Mouse (Mus musculus) embryonic fibroblast, embryonic 13.5 days (primary cell): ENCODE results near the gene Ttc33.

Experiments used
- CTCF ChIP-seq: IDR thresholded peaks from 2 replicates; pipeline ENCODE4 v1.5.1; 2011; ENCODE audit warnings: mild to moderate bottlenecking, control low read depth, low read length, moderate library complexity, borderline replicate concordance; ENCODE audit not compliant: insufficient read depth
- POLR2A ChIP-seq: IDR thresholded peaks from 2 replicates; pipeline ENCODE4 v1.6.1; 2011; ENCODE audit warnings: low read depth, mild to moderate bottlenecking, control low read depth, low read length, moderate library complexity

DNA sequence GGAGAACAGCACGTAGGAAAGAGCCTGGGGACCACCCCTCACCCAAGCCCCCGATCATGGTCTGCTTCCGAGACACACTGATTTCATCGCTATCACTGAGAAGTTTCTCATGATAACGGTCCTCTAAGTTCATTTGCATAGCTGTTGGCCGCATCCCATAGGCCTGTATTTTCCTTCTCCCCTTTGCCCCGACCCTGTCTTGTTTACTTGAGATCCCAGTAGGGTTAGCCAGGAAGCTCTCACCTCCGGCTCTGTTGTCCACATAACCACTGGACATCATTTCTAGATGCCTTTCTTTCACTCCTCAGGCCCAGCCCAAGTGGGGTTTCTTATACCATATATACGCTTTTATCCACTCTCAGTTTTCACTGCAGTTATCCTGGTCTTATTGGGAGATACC lies 9.6 kb downstream of the Ttc33 start:
- TF ChIP-seq CTCF (no peak), POLR2A (no peak)
